Mouse (Mus musculus): Measurements from ENCODE around the gene Rere. TPM values are rescaled to one million over a fixed set of nuclear protein-coding genes. Genes with fewer than 3 reads are reported as not detected.
"Not testable (repeated sequence)": the region's sequence is repeated elsewhere in the genome, so short reads cannot be mapped to it uniquely, and the experiment has no call there.

Gene Rere
- polyA plus RNA-seq, 1 experiment from 2014 or later, result 57.2 TPM

DNA sequence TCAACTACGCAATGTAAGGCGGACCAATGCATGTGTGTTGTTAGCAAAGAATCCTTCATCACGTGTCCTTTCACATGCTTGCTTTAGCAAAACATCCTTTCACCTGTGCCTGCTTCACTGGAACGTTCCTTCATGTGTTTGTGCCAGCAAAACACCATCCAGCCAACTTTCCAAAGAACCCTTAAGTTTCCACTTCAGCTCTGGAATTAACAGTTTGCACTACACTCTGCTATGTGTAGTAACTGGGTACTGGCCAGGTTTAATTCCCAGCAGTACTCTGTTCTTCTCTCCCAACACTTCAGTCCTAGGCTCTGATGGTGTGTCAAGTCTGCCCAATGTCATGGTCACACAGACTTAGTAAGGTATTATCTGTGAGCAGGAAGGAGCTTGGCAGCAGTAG is 264.9 kb downstream of the Rere start:
- not testable (repeated sequence) for H3K9me3 ChIP-seq; ATAC-seq (ENCODE audit: low FRiP score, low read depth)

DNA sequence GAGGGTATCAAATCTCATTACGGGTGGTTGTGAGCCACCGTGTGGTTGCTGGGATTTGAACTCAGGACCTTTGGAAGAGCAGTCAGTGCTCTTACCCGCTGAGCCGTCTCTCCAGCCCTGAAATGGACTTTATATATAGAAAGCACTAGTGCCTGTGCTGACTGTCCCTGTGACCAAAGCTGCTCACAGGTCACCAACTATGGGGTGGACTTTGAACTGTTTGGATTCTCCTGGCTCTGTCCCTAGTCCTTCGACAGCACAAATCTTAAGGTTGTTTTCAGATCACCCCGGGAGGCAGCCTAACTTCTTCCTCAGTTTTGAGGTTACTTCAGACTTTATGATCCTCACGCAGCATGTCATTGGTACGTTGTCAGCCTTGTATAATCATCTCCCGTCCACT is 267.9 kb downstream of the Rere start:
- Histone ChIP-seq H3K4me3 (no peak overlapping the region), H3K4me2 (replicated peaks) (no peak overlapping the region), H3K27me3 (replicated peaks) (no peaks in the 10 kb centered on the region), H3K27ac (no peak overlapping the region), H3K36me3 (peaks cover 25% of the 10 kb centered on the region), H3K9me3 (no peaks in the 10 kb centered on the region), H3K4me1 (0 out of 2 replicates have a peak, but pooled peaks cover 3% of the 10 kb centered on the region), H3K9ac (no peak overlapping the region)
- WGBS, result 94% methylated on average over 9 of the region's 9 CpGs
- no peak for ATAC-seq (ENCODE audit: low FRiP score, low read depth)

More for the DNA sequence above, 264.9 kb downstream of the Rere start:
- not testable (repeated sequence) for H3K4me2 ChIP-seq (replicated peaks); H3K27me3 ChIP-seq (replicated peaks); H3K4me3 ChIP-seq; H3K4me1 ChIP-seq; H3K9ac ChIP-seq; H3K27ac ChIP-seq
- peaks cover 22% of the 10 kb centered on the region for H3K36me3 ChIP-seq
- WGBS, result 99% methylated on average over 4 of the region's 4 CpGs

DNA sequence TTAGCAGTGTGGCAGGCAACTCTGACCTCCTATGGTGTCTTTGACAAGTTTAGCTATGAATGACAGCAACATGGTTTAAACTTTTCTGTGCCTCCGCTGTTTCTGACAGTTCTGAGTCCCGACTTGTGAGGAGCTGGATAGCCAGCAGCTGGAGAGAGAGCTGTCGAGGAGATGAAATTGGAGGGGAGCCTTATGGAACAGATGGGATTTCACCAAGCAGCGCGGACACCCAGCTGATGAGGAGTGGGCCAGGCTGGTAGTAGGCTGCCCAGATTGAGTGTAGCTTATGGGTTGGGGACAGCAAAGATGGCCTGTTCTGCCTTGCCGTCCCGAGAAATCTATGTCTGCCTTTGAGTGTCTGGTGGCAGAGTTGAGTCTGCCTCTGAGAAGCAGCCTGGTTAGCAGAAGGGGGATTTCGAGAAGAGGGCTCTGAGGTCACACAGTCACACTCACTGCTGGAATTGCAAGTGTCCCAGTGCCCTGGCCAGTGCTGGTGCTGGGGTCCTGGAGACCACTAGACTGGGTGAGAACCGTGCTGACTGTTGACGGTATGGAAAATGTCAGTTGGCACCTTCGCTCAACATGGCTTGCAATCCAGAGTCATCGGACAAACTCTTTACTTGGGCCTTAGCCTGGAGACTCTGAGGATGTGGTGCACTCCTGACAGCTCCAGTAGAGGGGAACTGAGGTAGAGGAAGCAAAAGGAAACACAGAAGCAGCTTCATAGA is 268.7 kb downstream of the Rere start:
- Histone ChIP-seq H3K27ac (no peak overlapping the region), H3K4me1 (0 out of 2 replicates have a peak, but pooled peaks cover 3% of the 10 kb centered on the region), H3K27me3 (replicated peaks) (no peaks in the 10 kb centered on the region), H3K9me3 (no peaks in the 10 kb centered on the region), H3K4me2 (replicated peaks) (no peak overlapping the region), H3K9ac (no peak overlapping the region), H3K4me3 (no peak overlapping the region), H3K36me3 (peaks cover 25% of the 10 kb centered on the region)
- 90% methylated on average over 12 of the region's 12 CpGs for whole genome bisulfite sequencing
- ATAC-seq (ENCODE audit: low FRiP score, low read depth), result no peak

DNA sequence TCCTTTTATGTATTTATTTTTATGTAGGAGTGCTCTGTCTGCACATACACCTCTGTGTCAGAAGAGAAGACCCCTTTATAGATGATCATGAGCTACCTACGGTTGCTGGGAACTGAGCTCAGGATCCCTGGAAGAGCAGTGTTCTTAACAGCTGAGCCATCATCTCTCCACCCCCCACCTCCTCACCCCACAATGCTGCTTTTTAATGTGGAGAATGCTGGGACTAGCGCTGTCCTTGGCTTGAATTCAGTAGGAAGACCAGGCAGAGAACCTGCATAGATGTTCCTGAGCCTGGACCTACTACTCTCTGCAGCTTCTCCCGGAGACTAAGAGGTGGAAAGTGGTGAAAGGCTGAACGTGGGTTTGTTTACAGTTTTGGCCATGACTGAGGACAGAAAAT is 269.9 kb downstream of the Rere start:
- H3K36me3 ChIP-seq, result peaks cover 18% of the 10 kb centered on the region
- ATAC-seq (ENCODE audit: low FRiP score, low read depth), result no peak
- no peak overlapping the region for H3K4me2 ChIP-seq (replicated peaks)
- no peaks in the 10 kb centered on the region for H3K27me3 ChIP-seq (replicated peaks)
- no peak overlapping the region for H3K4me3 ChIP-seq
- no peak overlapping the region for H3K27ac ChIP-seq
- H3K4me1 ChIP-seq, result peaks cover 15% of the 10 kb centered on the region
- WGBS, result 84% methylated on average over 4 of the region's 4 CpGs
- H3K9ac ChIP-seq, result no peak overlapping the region
- H3K9me3 ChIP-seq, result no peaks in the 10 kb centered on the region

DNA sequence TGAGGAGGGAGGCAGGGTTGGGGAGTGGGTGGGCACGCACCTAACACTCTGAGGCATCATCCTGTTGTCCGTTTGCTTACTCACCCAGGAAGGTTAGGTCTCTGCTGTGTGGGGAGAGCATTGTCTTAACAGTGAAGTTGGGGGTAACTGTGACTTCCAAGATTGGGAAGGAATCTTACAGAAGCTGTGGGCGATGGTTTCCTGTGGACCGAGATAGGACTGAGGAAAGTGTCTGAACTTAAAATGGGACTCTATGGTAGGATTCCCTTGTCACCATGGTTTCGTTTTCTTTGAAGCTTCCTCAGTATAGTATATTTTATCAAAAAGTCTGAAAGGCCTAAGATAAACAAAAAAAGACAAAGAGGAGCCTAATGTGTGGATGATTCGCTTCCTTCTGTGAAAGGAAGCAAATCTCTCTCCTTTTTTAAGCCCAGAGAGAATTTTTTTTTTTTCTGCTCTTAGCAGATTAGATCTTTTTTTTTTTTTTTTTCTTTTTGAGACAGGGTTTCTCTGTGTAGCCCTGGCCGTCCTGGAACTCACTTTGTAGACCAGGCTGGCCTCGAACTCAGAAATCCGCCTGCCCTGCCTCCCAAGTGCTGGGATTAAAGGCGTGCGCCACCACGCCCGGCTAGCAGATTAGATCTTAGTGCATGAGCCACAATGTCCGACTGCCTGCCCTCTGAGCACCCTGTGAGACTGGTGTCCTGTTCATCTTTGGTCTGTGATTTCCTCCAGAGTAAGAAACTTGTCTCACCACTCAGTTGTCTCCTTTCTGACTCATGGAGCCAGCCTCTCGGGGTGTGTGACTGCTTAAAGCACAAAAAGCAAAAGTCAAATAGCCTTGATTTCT is 271.5 kb downstream of the Rere start:
- H3K4me2 ChIP-seq (replicated peaks), result no peak overlapping the region
- no peak overlapping the region for H3K27ac ChIP-seq
- H3K36me3 ChIP-seq, result peaks cover 13% of the 10 kb centered on the region
- no peak overlapping the region for H3K9ac ChIP-seq
- no peaks in the 10 kb centered on the region for H3K27me3 ChIP-seq (replicated peaks)
- 91% methylated on average over 15 of the region's 15 CpGs for WGBS
- no peak overlapping the region for H3K4me3 ChIP-seq
- H3K4me1 ChIP-seq, result peaks cover 27% of the 10 kb centered on the region
- H3K9me3 ChIP-seq, result no peaks in the 10 kb centered on the region
- no peak for ATAC-seq (ENCODE audit: low FRiP score, low read depth)

DNA sequence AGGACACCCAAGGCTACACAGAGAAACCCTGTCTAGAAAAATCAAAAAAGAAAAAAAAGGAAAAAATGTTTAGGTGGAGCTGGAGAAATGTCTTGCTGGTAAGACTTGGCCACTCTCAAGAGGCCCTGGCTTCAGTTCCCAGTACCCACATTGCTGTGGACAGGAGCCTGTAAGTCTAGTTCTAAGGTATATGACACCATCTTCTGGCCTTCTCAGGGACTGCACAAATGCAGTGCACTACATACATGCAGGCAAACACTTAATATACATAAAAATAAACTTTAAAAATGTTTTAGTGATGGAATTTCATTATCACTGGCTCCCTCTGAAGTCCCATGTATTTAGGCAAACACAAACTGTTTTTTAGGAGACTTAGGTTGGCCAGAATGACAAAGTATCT is 274.3 kb downstream of the Rere start:
- Histone ChIP-seq H3K36me3 (0 out of 2 replicates have a peak, but pooled peaks cover 3% of the 10 kb centered on the region), H3K9me3 (no peaks in the 10 kb centered on the region), H3K27ac (peak overlapping the region; percentile 87), H3K4me1 (peaks cover 29% of the 10 kb centered on the region), H3K9ac (no peak overlapping the region; the same call in 1 of the 2 replicates), H3K4me2 (replicated peaks) (peak overlapping the region; percentile 47; the same call in 1 of the 2 replicates), H3K4me3 (no peak overlapping the region), H3K27me3 (replicated peaks) (no peaks in the 10 kb centered on the region)
- ATAC-seq (ENCODE audit: low FRiP score, low read depth), result no peak

DNA sequence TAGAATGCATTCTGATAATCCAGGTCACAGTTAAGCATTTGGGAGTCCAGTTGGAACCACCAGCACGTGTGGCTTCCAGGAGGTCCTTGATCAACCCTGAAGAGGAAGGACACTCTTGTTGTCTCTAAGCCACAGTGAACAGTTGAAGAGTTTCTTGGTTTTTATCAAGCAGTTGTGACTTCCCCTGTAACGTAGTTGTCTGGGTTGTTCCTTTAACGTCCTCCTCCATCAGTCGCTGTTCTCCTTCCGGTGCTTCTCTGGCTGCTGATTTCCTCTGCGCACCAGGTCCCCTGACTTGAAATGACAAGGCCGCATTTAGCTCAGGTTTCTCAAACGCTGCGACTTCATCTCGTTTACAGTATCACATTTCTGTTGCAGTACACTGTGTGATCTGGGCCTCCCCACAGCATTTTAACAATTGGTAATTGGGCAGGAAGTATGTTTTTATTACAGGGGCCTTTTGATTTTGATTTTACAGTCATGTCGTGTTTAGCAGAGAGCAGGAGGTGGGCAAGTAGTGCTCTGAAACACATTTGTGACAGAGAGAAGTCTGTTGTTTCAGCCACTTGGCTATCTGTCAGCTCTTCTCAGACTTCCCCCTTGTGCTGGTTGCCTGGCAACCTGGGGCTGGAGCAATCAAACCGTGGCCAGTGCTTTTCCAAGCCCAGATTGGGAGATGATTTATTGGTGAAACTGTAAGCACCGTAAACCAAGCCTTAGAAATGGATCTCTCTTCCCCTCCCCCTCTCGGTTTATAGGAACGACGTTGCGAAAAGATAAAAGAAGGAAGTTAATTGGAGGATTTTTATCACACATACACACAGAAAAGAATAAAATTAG is 275.2 kb downstream of the Rere start:
- Histone ChIP-seq H3K4me1 (peaks cover 26% of the 10 kb centered on the region), H3K9ac (peak overlapping the region; percentile 26; the same call in 1 of the 2 replicates), H3K4me3 (no peak overlapping the region), H3K4me2 (replicated peaks) (peak overlapping the region; percentile 47), H3K27ac (peak overlapping the region; percentile 87), H3K27me3 (replicated peaks) (no peaks in the 10 kb centered on the region), H3K36me3 (0 out of 2 replicates have a peak, but pooled peaks cover 3% of the 10 kb centered on the region), H3K9me3 (no peaks in the 10 kb centered on the region)
- 7% methylated on average over 17 of the region's 17 CpGs for WGBS
- peak; percentile 89 for ATAC-seq (ENCODE audit: low FRiP score, low read depth)

DNA sequence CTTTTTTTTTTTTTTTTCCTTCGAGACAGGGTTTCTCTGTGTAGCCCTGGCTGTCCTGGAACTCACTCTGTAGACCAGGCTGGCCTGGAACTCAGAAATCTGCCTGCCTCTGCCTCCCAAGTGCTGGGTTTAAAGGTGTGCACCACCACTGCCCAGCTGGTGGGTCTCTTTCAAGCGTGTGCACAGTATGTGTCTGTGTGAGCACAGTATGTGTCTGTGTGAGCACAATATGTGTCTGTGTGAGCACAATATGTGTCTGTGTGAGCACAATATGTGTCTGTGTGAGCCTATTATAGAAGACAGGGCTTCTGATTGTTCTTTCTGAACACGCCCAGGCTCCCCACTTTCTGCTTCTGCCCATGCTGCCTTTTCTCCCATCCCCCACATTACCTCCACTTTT is 275.8 kb downstream of the Rere start:
- peak; percentile 72; the same call in 1 of the 2 replicates for ATAC-seq (ENCODE audit: low FRiP score, low read depth)
- H3K4me1 ChIP-seq, result peaks cover 26% of the 10 kb centered on the region
- WGBS, result 38% methylated on average over 3 of the region's 3 CpGs
- not testable (repeated sequence) for H3K9me3 ChIP-seq; H3K4me3 ChIP-seq; H3K9ac ChIP-seq; H3K36me3 ChIP-seq; H3K27me3 ChIP-seq (replicated peaks)
- peak overlapping the region; percentile 70 for H3K27ac ChIP-seq
- peak overlapping the region; percentile 47 for H3K4me2 ChIP-seq (replicated peaks)

DNA sequence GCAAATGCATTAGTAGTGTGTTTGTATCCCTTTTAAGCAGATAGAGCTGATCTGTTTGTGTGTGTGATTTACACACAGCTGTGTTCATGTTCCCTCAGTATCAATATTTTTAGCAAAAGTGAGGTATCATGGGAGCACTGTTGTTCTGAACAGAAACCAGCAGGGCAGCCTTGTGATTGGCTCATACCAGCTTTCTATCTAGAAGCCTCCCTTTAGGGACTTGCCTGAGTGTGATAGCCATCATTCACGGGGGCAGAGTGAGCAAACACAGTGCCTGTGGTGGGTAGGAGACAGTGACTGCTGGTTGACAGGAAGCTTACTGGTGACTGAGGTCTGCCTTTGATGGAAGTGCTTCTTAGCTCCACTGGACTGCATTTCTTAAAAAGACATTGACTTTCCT is 276.5 kb downstream of the Rere start:
- H3K4me3 ChIP-seq, result no peak overlapping the region

DNA sequence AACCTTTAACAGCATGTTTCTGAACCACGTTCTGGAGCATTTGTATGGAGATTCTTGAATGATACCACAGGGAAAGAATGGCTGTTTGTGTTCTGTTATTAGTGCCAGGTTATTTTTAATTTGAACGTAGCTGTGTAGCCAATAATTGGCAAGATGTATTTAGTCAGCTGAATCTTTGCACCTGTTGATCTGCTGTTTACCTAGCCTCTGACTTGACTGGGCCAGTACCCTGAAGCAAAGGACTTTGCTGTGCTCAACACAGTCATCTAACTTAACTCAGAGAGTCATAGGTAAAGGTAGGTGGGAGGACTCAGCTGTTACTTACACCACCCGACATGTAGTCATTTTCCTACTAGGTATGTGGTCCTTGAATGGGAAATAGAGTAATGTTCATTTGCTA is 278.1 kb downstream of the Rere start:
- H3K27me3 ChIP-seq (replicated peaks), result no peaks in the 10 kb centered on the region
- peaks cover 41% of the 10 kb centered on the region for H3K4me1 ChIP-seq
- H3K36me3 ChIP-seq, result no peaks in the 10 kb centered on the region
- H3K4me3 ChIP-seq, result no peak overlapping the region
- ATAC-seq (ENCODE audit: low FRiP score, low read depth), result no peak
- no peaks in the 10 kb centered on the region for H3K9me3 ChIP-seq
- no peak overlapping the region for H3K4me2 ChIP-seq (replicated peaks)
- H3K9ac ChIP-seq, result no peak overlapping the region
- WGBS, result 89% methylated on average over 3 of the region's 3 CpGs
- H3K27ac ChIP-seq, result no peak overlapping the region

More for the DNA sequence above, 276.5 kb downstream of the Rere start:
- 52% methylated on average over 1 of the region's 1 CpGs for WGBS
- Histone ChIP-seq H3K9ac (no peak overlapping the region), H3K27me3 (replicated peaks) (no peaks in the 10 kb centered on the region), H3K27ac (peak overlapping the region; percentile 70; the same call in 1 of the 2 replicates), H3K4me2 (replicated peaks) (no peak overlapping the region), H3K4me1 (peaks cover 30% of the 10 kb centered on the region), H3K9me3 (no peaks in the 10 kb centered on the region), H3K36me3 (0 out of 2 replicates have a peak, but pooled peaks cover 3% of the 10 kb centered on the region)
- ATAC-seq (ENCODE audit: low FRiP score, low read depth), result no peak

DNA sequence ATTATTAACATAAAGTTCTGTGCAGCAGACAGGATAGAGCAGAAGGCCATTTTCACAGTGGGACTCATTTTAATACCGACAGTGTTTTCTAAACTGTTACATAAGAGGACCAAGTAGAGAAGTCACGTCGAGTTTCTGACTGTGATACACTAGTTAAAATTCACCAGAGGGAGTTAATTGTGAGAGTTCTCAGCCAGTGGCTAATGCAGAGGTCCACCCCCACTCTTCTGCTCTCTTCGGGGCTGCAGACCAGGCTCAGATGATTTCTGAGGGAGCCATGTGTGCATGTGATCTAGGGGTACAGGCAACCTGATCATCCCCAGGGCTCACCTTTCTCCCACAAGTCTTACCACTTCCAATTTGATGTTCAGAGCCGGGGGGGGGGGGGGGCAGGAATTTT is 281.8 kb downstream of the Rere start:
- no peak overlapping the region for H3K4me3 ChIP-seq
- H3K27me3 ChIP-seq (replicated peaks), result no peaks in the 10 kb centered on the region
- no peaks in the 10 kb centered on the region for H3K9me3 ChIP-seq
- peaks cover 19% of the 10 kb centered on the region for H3K4me1 ChIP-seq
- ATAC-seq (ENCODE audit: low FRiP score, low read depth), result no peak
- H3K36me3 ChIP-seq, result no peaks in the 10 kb centered on the region
- WGBS, result 46% methylated on average over 5 of the region's 5 CpGs
- H3K4me2 ChIP-seq (replicated peaks), result no peak overlapping the region; the same call in 1 of the 2 replicates
- H3K9ac ChIP-seq, result no peak overlapping the region
- H3K27ac ChIP-seq, result no peak overlapping the region

DNA sequence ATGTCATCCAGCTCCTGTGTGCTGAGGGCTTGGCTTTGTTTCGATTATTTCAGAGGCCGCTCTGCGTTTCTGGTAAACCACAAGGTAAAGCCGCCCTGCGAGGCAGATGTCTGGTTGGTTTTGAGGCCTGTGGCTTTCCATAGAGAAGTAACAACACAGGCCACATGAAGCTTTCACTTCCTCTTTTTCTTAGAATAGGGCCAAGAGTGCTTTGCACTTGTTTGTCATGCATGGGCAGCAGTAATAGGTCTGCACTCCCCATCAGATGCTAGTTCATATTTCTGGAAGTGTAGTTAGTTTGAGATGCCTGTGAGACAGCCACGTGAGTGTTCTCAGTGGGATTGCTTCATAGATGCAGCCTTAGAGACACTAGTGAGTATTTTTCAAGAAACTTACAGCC is 284.7 kb downstream of the Rere start:
- WGBS, result 85% methylated on average over 6 of the region's 6 CpGs
- H3K9ac ChIP-seq, result no peak overlapping the region
- H3K4me1 ChIP-seq, result peaks cover 45% of the 10 kb centered on the region
- H3K4me3 ChIP-seq, result no peak overlapping the region
- H3K27me3 ChIP-seq (replicated peaks), result no peaks in the 10 kb centered on the region
- ATAC-seq (ENCODE audit: low FRiP score, low read depth), result no peak
- no peaks in the 10 kb centered on the region for H3K9me3 ChIP-seq
- no peak overlapping the region for H3K27ac ChIP-seq
- H3K4me2 ChIP-seq (replicated peaks), result no peak overlapping the region
- H3K36me3 ChIP-seq, result no peaks in the 10 kb centered on the region

Measured in neural tube, embryonic 12.5 days (tissue).